Mouse (Mus musculus) small intestine, adult 2 months (tissue): ENCODE measurements around the gene Svs1.

Experiments used
- CTCF ChIP-seq: fragments of 200-500 bp; IDR thresholded peaks from 2 replicates; pipeline ENCODE4 v1.5.1; 2012; ENCODE audit warnings: low read depth, mild to moderate bottlenecking, control low read depth, inconsistent platforms, low read length, moderate library complexity, mixed read lengths; ENCODE audit not compliant: insufficient replicate concordance, insufficient read length; ENCODE audit errors: extremely low read depth
- POLR2A ChIP-seq: fragments of 200-500 bp; IDR thresholded peaks from 2 replicates; pipeline ENCODE4 v1.6.1; 2012; ENCODE audit warnings: low read depth, mild to moderate bottlenecking, control low read depth, inconsistent platforms, low read length, moderate library complexity

- TF ChIP-seq CTCF (no peak), POLR2A (no peak)
Measured at GRCm38 (mm10) chr6:48958053-48958452, 28.6 kb upstream of the Svs1 start.
